Mouse (Mus musculus): ENCODE measurements around the gene 4930539E08Rik. TPM values are rescaled to one million over a fixed set of nuclear protein-coding genes. Genes with fewer than 3 reads are reported as not detected.

4930539E08Rik gene
- polyA plus RNA-seq, 1 experiment from 2014 or later: 1.8 TPM

DNA sequence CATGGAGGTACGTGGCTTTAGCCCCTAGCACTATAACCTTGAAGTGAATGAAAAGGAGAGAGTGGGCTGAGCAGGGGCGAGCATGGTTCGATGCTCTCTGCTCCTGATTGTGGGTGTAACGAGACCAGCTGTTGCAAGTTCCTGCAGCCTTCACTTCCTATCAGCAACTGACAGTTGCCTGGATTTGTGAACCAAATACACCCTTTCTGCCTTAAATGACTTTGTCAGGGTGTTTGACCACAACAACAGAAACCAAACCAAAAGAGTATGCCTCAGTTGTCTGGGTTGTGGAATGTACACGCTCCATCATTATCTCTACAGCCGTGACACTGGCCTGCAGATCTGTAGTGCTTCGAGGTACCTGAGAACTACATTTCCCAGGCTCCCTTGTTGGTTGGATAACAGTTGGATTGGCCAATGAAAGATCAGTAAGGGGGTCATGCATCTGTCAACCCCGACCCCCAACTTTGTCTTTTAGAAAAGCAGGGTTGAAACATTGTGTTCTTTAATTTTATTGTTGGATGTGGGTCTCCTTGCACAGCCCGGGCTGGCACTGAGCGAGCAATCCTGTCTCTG is 31.1 kb downstream of the 4930539E08Rik start:
- WGBS: 68% methylated on average over 10 of the region's 10 CpGs
- no peak overlapping the region for H3K4me2 ChIP-seq (ENCODE audit: low read length)
- no peak overlapping the region for H3K27ac ChIP-seq (ENCODE audit: low read length)
- peaks cover 8% of the 10 kb centered on the region for H3K9me3 ChIP-seq (ENCODE audit: control insufficient read depth, low read length)
- H3K4me1 ChIP-seq (replicated peaks; ENCODE audit: control insufficient read depth, insufficient read depth, low read length): peaks cover 6% of the 10 kb centered on the region
- H3K4me3 ChIP-seq (replicated peaks; ENCODE audit: low read length): no peak overlapping the region
- no peaks in the 10 kb centered on the region for H3K27me3 ChIP-seq (replicated peaks; ENCODE audit: control insufficient read depth, insufficient read depth, low read length)
- H3K9ac ChIP-seq (replicated peaks; ENCODE audit: low read depth, low read length): no peak overlapping the region
- no peak for ATAC-seq
- H3K36me3 ChIP-seq (ENCODE audit: control insufficient read depth, insufficient read depth): no peaks in the 10 kb centered on the region

DNA sequence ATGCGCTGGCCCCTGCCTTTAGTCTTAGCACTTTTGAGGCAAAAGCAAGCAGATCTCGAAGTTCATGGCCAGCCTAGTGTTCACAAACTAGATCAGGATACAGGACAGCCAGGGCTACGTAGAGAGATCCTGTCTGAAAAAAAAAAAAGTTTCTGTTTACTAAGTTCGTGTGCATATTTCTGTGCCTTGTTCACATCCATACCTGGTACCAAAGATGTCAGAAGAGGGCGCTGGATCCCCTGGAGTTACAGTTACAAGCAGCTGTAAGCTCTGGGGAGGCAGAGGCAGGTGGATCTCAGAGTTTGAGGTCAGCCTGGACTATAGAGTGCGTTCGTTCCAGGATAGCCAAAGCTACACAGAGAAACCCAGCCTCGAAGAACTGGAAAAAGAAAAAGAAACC is 32.3 kb downstream of the 4930539E08Rik start:
- Histone ChIP-seq H3K27ac (ENCODE audit: low read length) (no peak overlapping the region), H3K4me2 (ENCODE audit: low read length) (no peak overlapping the region; the same call in 1 of the 2 replicates), H3K9ac (replicated peaks; ENCODE audit: low read depth, low read length) (no peak overlapping the region), H3K36me3 (ENCODE audit: control insufficient read depth, insufficient read depth) (no peaks in the 10 kb centered on the region), H3K4me1 (replicated peaks; ENCODE audit: control insufficient read depth, insufficient read depth, low read length) (peaks cover 6% of the 10 kb centered on the region), H3K9me3 (ENCODE audit: control insufficient read depth, low read length) (no peaks in the 10 kb centered on the region), H3K27me3 (replicated peaks; ENCODE audit: control insufficient read depth, insufficient read depth, low read length) (no peaks in the 10 kb centered on the region), H3K4me3 (replicated peaks; ENCODE audit: low read length) (no peak overlapping the region)
- ATAC-seq: no peak
- 64% methylated on average over 8 of the region's 8 CpGs for WGBS

DNA sequence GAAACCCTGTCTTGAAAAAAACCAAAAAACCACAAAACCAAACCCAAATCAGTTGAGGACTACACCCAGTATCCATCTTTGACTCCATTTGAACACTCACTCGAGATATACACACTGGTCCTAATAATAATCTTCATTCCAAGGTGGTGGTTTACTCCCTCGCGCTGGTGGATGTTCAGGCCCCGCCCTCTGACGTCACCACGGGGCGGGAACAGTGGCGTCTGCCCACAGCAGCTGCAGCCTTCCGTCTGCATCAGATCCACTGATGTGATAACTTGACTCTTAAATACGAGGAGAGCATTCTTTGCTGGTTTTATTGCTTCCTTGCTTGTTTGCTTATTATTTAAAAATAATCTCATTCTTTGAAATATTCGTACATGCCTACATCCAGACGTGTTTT is 32.8 kb downstream of the 4930539E08Rik start:
- Histone ChIP-seq H3K36me3 (ENCODE audit: control insufficient read depth, insufficient read depth) (no peaks in the 10 kb centered on the region), H3K4me2 (ENCODE audit: low read length) (peak overlapping the region; percentile 13), H3K4me3 (replicated peaks; ENCODE audit: low read length) (no peak overlapping the region), H3K9me3 (ENCODE audit: control insufficient read depth, low read length) (no peaks in the 10 kb centered on the region), H3K4me1 (replicated peaks; ENCODE audit: control insufficient read depth, insufficient read depth, low read length) (peaks cover 6% of the 10 kb centered on the region), H3K27me3 (replicated peaks; ENCODE audit: control insufficient read depth, insufficient read depth, low read length) (no peaks in the 10 kb centered on the region), H3K27ac (ENCODE audit: low read length) (no peak overlapping the region), H3K9ac (replicated peaks; ENCODE audit: low read depth, low read length) (no peak overlapping the region)
- ATAC-seq: peak; percentile 75; the same call in 1 of the 2 replicates
- WGBS: 3% methylated on average over 12 of the region's 12 CpGs

DNA sequence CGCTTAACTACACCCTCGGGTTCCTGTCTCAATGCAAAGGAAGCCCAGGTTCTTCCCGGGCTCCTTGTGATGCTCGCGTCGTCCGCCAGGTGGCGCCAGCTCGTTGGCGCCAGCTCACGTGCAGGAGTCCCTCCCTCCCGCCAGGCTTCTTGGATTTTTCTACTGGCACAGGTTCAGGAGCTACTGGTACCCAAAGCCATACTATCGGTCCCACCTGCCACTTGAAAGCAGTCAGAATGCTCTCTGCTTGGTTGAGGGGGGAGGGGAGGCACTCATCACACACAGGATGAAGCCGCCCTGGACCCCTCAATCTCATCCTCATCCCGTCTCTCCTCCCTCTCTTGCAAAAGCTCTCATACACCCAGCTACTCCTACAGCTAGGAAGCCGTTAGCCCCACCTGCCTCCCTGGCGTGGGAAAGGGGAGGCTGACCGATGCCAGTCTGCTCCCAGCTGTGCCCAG is 35.2 kb downstream of the 4930539E08Rik start:
- ATAC-seq: peak; percentile 46
- Histone ChIP-seq H3K4me2 (ENCODE audit: low read length) (peak overlapping the region; percentile 49), H3K9me3 (ENCODE audit: control insufficient read depth, low read length) (no peaks in the 10 kb centered on the region), H3K9ac (replicated peaks; ENCODE audit: low read depth, low read length) (peak overlapping the region; percentile 51), H3K4me1 (replicated peaks; ENCODE audit: control insufficient read depth, insufficient read depth, low read length) (peaks cover 13% of the 10 kb centered on the region), H3K36me3 (ENCODE audit: control insufficient read depth, insufficient read depth) (no peaks in the 10 kb centered on the region), H3K27ac (ENCODE audit: low read length) (no peak overlapping the region), H3K27me3 (replicated peaks; ENCODE audit: control insufficient read depth, insufficient read depth, low read length) (no peaks in the 10 kb centered on the region), H3K4me3 (replicated peaks; ENCODE audit: low read length) (peak overlapping the region; percentile 22)
- WGBS: 5% methylated on average over 18 of the region's 18 CpGs

DNA sequence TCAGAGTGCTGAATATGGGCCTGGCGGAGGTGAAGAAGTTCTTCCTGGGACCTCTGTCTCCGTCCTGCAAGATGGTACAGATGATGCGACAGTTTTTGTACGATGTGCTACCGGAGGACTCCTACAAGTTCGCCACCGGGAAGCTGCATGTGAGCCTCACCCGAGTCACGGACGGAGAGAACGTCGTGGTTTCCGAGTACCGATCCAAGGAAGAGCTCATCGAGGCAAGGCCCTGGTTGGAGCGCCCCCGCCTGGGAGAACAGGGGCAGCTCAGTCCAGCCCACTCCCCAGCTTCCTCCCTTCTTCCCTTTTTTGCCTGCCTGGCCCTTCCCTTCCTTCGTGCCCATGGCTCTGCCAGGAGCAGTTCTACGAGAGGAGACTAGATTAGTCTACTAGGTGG is 38.3 kb downstream of the 4930539E08Rik start:
- WGBS: 14% methylated on average over 19 of the region's 19 CpGs
- H3K4me2 ChIP-seq (ENCODE audit: low read length): no peak overlapping the region
- ATAC-seq: no peak

DNA sequence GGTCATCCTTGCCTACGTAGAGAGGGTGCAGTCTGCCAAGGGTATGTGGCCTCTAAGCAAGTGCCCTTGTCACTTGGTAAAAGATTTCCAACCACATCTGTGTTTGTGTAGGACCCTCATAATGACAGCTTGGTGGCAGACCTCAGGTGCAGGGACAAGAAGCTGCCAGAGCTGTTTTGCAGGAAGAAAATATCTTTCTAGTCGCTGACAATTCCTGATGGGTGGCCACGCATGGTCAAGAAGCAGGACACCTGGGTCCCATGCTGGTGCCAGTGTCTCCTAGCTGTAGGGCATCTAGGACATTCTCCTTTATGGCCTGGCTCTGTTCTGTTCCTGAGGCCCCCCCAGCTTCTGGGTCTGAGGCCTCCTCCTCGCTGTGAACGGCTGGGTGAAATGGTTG is 38.8 kb downstream of the 4930539E08Rik start:
- Histone ChIP-seq H3K27me3 (replicated peaks; ENCODE audit: control insufficient read depth, insufficient read depth, low read length) (no peaks in the 10 kb centered on the region), H3K4me2 (ENCODE audit: low read length) (no peak overlapping the region), H3K4me3 (replicated peaks; ENCODE audit: low read length) (no peak overlapping the region), H3K27ac (ENCODE audit: low read length) (no peak overlapping the region), H3K4me1 (replicated peaks; ENCODE audit: control insufficient read depth, insufficient read depth, low read length) (peaks cover 14% of the 10 kb centered on the region), H3K9ac (replicated peaks; ENCODE audit: low read depth, low read length) (no peak overlapping the region), H3K36me3 (ENCODE audit: control insufficient read depth, insufficient read depth) (no peaks in the 10 kb centered on the region), H3K9me3 (ENCODE audit: control insufficient read depth, low read length) (no peaks in the 10 kb centered on the region)
- no peak for ATAC-seq
- 70% methylated on average over 5 of the region's 5 CpGs for WGBS

More for the DNA sequence above, 38.3 kb downstream of the 4930539E08Rik start:
- Histone ChIP-seq H3K27ac (ENCODE audit: low read length) (no peak overlapping the region), H3K4me3 (replicated peaks; ENCODE audit: low read length) (no peak overlapping the region), H3K27me3 (replicated peaks; ENCODE audit: control insufficient read depth, insufficient read depth, low read length) (no peaks in the 10 kb centered on the region), H3K9me3 (ENCODE audit: control insufficient read depth, low read length) (no peaks in the 10 kb centered on the region), H3K4me1 (replicated peaks; ENCODE audit: control insufficient read depth, insufficient read depth, low read length) (peaks cover 14% of the 10 kb centered on the region), H3K36me3 (ENCODE audit: control insufficient read depth, insufficient read depth) (no peaks in the 10 kb centered on the region), H3K9ac (replicated peaks; ENCODE audit: low read depth, low read length) (no peak overlapping the region)

DNA sequence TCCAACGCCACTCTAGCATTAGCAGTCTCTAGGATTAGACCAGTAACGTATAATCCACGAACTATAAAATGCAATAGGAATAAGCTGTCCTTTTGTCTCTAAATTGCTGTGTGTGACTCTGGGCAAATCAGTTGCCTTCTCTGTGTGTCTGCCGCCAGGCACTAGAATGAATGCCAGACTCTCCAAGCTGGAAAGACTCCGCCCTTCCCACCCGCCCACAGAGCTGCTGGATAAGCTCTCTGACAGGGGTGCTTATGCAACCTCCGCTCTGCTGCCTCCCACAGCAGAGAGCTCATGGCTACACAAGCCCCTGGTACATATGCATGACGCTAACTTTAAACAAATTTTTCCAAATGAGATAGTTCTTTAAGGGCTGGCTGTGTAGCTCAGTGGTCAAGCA is 39.8 kb downstream of the 4930539E08Rik start:
- H3K27me3 ChIP-seq (replicated peaks; ENCODE audit: control insufficient read depth, insufficient read depth, low read length): no peaks in the 10 kb centered on the region
- peak; percentile 72 for ATAC-seq
- no peaks in the 10 kb centered on the region for H3K36me3 ChIP-seq (ENCODE audit: control insufficient read depth, insufficient read depth)
- no peak overlapping the region for H3K9ac ChIP-seq (replicated peaks; ENCODE audit: low read depth, low read length)
- no peak overlapping the region for H3K4me2 ChIP-seq (ENCODE audit: low read length)
- H3K9me3 ChIP-seq (ENCODE audit: control insufficient read depth, low read length): no peaks in the 10 kb centered on the region
- WGBS: 37% methylated on average over 8 of the region's 8 CpGs
- no peak overlapping the region for H3K4me3 ChIP-seq (replicated peaks; ENCODE audit: low read length)
- H3K27ac ChIP-seq (ENCODE audit: low read length): no peak overlapping the region
- H3K4me1 ChIP-seq (replicated peaks; ENCODE audit: control insufficient read depth, insufficient read depth, low read length): peaks cover 14% of the 10 kb centered on the region

DNA sequence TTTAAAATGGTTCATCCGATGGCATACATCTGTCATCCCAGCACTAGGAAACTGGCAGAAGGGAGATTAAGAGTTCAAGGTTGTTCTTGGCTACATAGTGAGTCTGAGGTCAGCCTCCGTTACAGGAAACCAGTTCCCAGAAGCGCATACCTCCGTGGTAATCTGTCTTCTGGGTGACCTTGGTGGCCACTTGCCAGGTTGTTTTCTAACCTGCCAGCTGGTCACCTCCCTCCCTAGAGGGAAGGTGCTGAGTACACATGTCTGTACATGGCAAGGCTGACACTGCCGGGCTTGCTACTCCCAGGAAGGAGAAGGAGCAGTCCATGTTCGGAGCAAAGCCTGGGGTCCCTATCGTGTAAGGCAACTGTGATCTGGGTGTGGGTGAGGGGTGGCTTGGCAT is 40.3 kb downstream of the 4930539E08Rik start:
- ATAC-seq: no peak
- Histone ChIP-seq H3K27me3 (replicated peaks; ENCODE audit: control insufficient read depth, insufficient read depth, low read length) (no peaks in the 10 kb centered on the region), H3K27ac (ENCODE audit: low read length) (no peak overlapping the region), H3K9ac (replicated peaks; ENCODE audit: low read depth, low read length) (no peak overlapping the region), H3K4me1 (replicated peaks; ENCODE audit: control insufficient read depth, insufficient read depth, low read length) (peaks cover 10% of the 10 kb centered on the region), H3K36me3 (ENCODE audit: control insufficient read depth, insufficient read depth) (no peaks in the 10 kb centered on the region), H3K9me3 (ENCODE audit: control insufficient read depth, low read length) (no peaks in the 10 kb centered on the region), H3K4me3 (replicated peaks; ENCODE audit: low read length) (no peak overlapping the region), H3K4me2 (ENCODE audit: low read length) (no peak overlapping the region)
- 64% methylated on average over 7 of the region's 7 CpGs for WGBS

DNA sequence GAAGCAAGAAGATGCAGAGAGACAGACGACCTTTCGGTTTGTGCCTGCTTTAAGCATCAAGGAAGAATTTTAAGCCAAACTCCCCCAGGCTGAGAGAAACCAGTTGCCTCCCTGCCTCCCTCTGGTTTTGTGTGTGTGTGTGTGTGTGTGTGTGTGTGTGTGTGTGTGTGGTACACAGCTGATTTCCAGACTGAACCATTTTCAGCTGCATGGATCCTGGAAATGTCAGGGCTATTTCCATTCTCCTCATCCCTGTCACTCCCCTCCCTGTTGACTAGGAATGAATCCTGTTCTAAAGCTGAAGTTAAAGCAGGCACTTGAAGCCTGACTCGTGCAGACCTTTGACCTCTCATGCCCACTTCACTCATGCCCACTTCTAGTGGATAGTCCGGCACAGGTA is 40.9 kb downstream of the 4930539E08Rik start:
- Histone ChIP-seq H3K27me3 (replicated peaks; ENCODE audit: control insufficient read depth, insufficient read depth, low read length) (no peaks in the 10 kb centered on the region), H3K9ac (replicated peaks; ENCODE audit: low read depth, low read length) (no peak overlapping the region), H3K4me2 (ENCODE audit: low read length) (no peak overlapping the region), H3K27ac (ENCODE audit: low read length) (no peak overlapping the region), H3K4me3 (replicated peaks; ENCODE audit: low read length) (no peak overlapping the region), H3K4me1 (replicated peaks; ENCODE audit: control insufficient read depth, insufficient read depth, low read length) (peaks cover 11% of the 10 kb centered on the region), H3K9me3 (ENCODE audit: control insufficient read depth, low read length) (no peaks in the 10 kb centered on the region), H3K36me3 (ENCODE audit: control insufficient read depth, insufficient read depth) (no peaks in the 10 kb centered on the region)
- no peak for ATAC-seq
- WGBS: 92% methylated on average over 4 of the region's 4 CpGs

DNA sequence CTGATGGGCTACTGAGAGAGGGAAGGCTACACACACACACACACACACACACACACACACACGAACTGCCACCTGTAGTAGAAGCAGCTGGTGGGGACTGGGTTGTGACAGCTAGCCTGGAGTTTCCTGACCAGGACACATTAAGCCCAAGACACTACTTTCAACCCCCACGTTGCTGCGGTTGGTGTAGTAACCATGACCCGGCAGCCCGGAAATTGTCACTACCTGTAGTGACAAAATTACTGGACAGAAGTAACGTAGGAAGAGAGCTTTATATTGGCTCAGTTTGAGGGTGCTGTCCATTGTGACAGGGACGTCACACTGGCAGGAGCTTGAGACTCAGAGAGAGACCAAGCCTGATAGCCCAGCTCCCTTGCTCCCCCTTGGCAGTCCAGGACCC is 42.8 kb downstream of the 4930539E08Rik start:
- peaks cover 11% of the 10 kb centered on the region for H3K4me1 ChIP-seq (replicated peaks; ENCODE audit: control insufficient read depth, insufficient read depth, low read length)
- no peak for ATAC-seq
- no peak overlapping the region for H3K27ac ChIP-seq (ENCODE audit: low read length)
- no peak overlapping the region for H3K4me3 ChIP-seq (replicated peaks; ENCODE audit: low read length)
- H3K9me3 ChIP-seq (ENCODE audit: control insufficient read depth, low read length): no peaks in the 10 kb centered on the region
- 81% methylated on average over 7 of the region's 7 CpGs for WGBS
- H3K36me3 ChIP-seq (ENCODE audit: control insufficient read depth, insufficient read depth): no peaks in the 10 kb centered on the region
- H3K9ac ChIP-seq (replicated peaks; ENCODE audit: low read depth, low read length): no peak overlapping the region
- H3K27me3 ChIP-seq (replicated peaks; ENCODE audit: control insufficient read depth, insufficient read depth, low read length): no peaks in the 10 kb centered on the region
- no peak overlapping the region for H3K4me2 ChIP-seq (ENCODE audit: low read length)

Measured in forebrain, embryonic 16.5 days (tissue).